Mouse (Mus musculus) limb, embryonic 10.5 days (tissue): ENCODE data around the gene Il17rc. TPM values are rescaled to one million over a fixed set of nuclear protein-coding genes. Genes with fewer than 3 reads are reported as not detected.
A peak's percentile ranks its signal among the peaks of the same experiment; 100 is the strongest.

Experiments
- DNase-seq: peaks from one replicate; pipeline ENCODE4 v3.0.0-alpha.2; 2017; ENCODE audit warnings: low spot score
- H3K27ac ChIP-seq: fragments of 300-500 bp; sonication (generic); 2 replicates; pipeline ENCODE4 v1.5.1; 2016; ENCODE audit warnings: mild to moderate bottlenecking
- H3K27me3 ChIP-seq: fragments of 300-500 bp; sonication (generic); 2 replicates; pipeline ENCODE4 v1.6.1; 2016; ENCODE audit warnings: low read depth, mild to moderate bottlenecking; ENCODE audit not compliant: poor library complexity, severe bottlenecking
- H3K36me3 ChIP-seq: fragments of 300-500 bp; sonication (generic); 2 replicates; pipeline ENCODE4 v1.6.1; 2016; ENCODE audit warnings: mild to moderate bottlenecking, moderate library complexity
- H3K4me1 ChIP-seq: fragments of 300-500 bp; sonication (generic); 2 replicates; pipeline ENCODE4 v1.6.1; 2016
- H3K4me3 ChIP-seq: fragments of 300-500 bp; sonication (generic); 2 replicates; pipeline ENCODE4 v1.5.1; 2016; ENCODE audit warnings: mild to moderate bottlenecking, moderate library complexity
- H3K9me3 ChIP-seq: fragments of 300-500 bp; sonication (generic); replicated peaks from 2 replicates; pipeline ENCODE4 v1.6.1; 2016; ENCODE audit warnings: mild to moderate bottlenecking
- WGBS: fragments of 180-500 bp; shearing (Covaris S2); methylation state at CpG from one replicate; pipeline ENCODE4 v1.1.7; 2016; 5-methylcytosine and 5-hydroxymethylcytosine counted together
- polyA plus RNA-seq: library from polyadenylated mRNA; unstranded; fragments of >200 nt; fragmentation: Nextera tagmentation; extraction: Ambion mirVana; gene quantifications from 2 replicates; pipeline ENCODE4 v1.2.1, GENCODE M21; 2016

Il17rc gene
- polyA plus RNA-seq, 1 experiment from 2014 or later: 3.4 TPM

- no peak for DNase-seq
- H3K27ac ChIP-seq: peak overlapping the region; percentile 81
These were observed 12.5 kb downstream of the Il17rc start for GRCm38 (mm10) chr6:113483729-113484128.

DNA sequence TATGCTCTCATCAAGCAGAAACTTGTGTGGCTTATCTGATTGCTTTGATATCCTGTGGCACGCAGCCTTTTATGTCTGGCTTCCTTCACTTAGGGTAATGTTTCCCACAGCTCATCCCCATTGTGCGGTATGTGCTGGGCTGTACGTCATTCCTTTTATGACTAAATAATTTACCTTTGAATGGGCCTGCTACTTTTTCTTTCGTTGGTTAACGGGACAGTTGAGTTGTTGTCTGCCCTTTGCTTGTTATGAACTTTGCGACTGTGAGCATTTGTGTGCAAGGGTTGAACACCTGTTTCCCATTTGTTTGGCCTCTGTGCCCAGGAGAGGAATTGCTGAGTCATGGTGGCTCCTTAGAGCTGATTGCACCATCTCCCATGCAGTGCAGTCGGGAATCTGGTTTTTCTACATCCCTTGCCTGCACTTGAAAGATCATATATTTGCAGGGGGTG is 15.9 kb downstream of the Il17rc start:
- peaks cover 41% of the 10 kb centered on the region for H3K4me1 ChIP-seq

More at GRCm38 (mm10) chr6:113483729-113484128, 12.5 kb downstream of the Il17rc start:
- peak overlapping the region; percentile 59 for H3K4me3 ChIP-seq
- no peaks in the 10 kb centered on the region for H3K9me3 ChIP-seq
- H3K4me1 ChIP-seq: peaks cover 41% of the 10 kb centered on the region
- 11% methylated on average over 10 of the region's 10 CpGs for WGBS
- H3K27me3 ChIP-seq: peaks cover 46% of the 10 kb centered on the region
- H3K36me3 ChIP-seq: 0 out of 2 replicates have a peak, but pooled peaks cover 3% of the 10 kb centered on the region

GRCm38 (mm10) chr6:113489410-113489809 is 18.2 kb downstream of the Il17rc start:
- Histone ChIP-seq H3K27ac (no peak overlapping the region), H3K9me3 (no peaks in the 10 kb centered on the region), H3K36me3 (peaks cover 26% of the 10 kb centered on the region), H3K4me3 (no peak overlapping the region), H3K27me3 (peaks cover 27% of the 10 kb centered on the region), H3K4me1 (peaks cover 26% of the 10 kb centered on the region)
- WGBS: 93% methylated on average over 14 of the region's 14 CpGs
- DNase-seq: no peak

More for the DNA sequence above, 15.9 kb downstream of the Il17rc start:
- no peaks in the 10 kb centered on the region for H3K9me3 ChIP-seq
- H3K4me3 ChIP-seq: no peak overlapping the region
- peaks cover 25% of the 10 kb centered on the region for H3K36me3 ChIP-seq
- H3K27me3 ChIP-seq: peaks cover 17% of the 10 kb centered on the region
- DNase-seq: peak; percentile 52
- no peak overlapping the region for H3K27ac ChIP-seq
- 38% methylated on average over 7 of the region's 7 CpGs for WGBS

- Histone ChIP-seq H3K27ac (0 out of 2 replicates have a peak overlapping the region, but pooled peaks have one; percentile 10), H3K9me3 (no peaks in the 10 kb centered on the region), H3K4me1 (peaks cover 32% of the 10 kb centered on the region), H3K27me3 (peaks cover 56% of the 10 kb centered on the region), H3K4me3 (no peak overlapping the region), H3K36me3 (peaks cover 26% of the 10 kb centered on the region)
- no peak for DNase-seq
- WGBS: 75% methylated on average over 24 of the region's 24 CpGs
These were observed 21.1 kb downstream of the Il17rc start for GRCm38 (mm10) chr6:113492101-113492864.

DNA sequence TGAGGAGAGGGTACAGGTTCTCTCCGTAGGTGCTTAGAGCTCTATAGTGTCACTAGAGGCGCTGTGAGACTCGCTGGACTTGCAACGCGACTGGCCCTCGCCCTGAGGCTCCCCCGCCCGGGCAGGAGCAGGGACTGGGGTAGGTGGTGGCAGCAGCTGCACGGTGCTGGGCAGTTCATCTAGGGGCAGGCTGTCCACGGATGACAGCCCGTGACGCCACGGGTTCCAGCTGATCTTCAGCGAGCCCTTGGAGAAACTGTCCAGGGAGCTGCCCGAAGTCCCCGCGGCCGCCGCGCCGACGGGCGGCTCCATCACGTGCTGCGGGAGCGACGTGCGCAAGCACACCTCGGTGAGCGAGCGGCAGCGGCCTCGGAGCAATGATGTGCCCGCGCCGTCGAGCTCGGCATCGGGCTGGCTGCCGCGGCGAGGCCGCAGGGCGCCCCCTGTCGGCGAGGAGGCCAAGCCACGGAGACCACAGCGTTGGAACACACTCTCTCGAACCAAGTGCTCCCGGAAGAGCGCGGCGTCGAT is 23.1 kb downstream of the Il17rc start:
- peak overlapping the region; percentile 74 for H3K27ac ChIP-seq

DNA sequence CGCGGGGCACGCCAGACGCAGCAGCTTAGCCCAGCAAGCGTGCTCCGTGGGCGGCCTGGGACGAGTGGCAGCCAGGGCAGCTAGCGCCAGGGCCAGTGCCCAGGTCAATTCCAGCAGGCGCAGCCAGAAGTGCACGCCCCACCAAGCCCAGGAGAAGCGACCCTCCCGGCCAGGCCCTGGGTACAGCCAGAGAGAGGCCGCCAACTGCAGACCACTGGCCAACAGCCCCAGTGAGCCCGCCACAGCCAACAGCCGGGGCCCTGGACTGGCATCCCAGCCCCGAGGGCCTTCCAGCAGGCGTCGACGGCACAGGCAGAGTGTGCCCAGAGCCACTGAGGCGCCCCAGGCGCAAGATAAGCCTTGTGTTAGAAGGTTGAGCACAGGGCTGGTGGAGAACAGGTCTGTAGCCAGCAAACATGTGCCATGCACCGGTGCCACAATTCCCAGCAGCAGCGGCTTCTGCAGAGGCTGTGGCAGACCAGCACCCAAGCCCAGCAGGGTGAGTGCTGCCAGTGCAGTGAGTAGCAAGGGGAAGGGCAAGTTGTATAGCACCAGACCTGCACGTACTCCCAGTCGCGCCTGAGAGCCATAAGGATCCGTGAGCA is 23.9 kb downstream of the Il17rc start:
- 0 out of 2 replicates have a peak overlapping the region, but pooled peaks have one; percentile 20 for H3K27ac ChIP-seq
- peaks cover 20% of the 10 kb centered on the region for H3K4me1 ChIP-seq
- no peaks in the 10 kb centered on the region for H3K9me3 ChIP-seq
- H3K27me3 ChIP-seq: peaks cover 78% of the 10 kb centered on the region
- peak; percentile 52 for DNase-seq
- WGBS: 46% methylated on average over 28 of the region's 28 CpGs
- peak overlapping the region; percentile 52 for H3K4me3 ChIP-seq
- H3K36me3 ChIP-seq: peaks cover 15% of the 10 kb centered on the region

More for the DNA sequence above, 23.1 kb downstream of the Il17rc start:
- Histone ChIP-seq H3K36me3 (peaks cover 23% of the 10 kb centered on the region), H3K4me3 (peak overlapping the region; percentile 52), H3K4me1 (peaks cover 20% of the 10 kb centered on the region), H3K27me3 (peaks cover 70% of the 10 kb centered on the region), H3K9me3 (no peaks in the 10 kb centered on the region)
- peak; percentile 84 for DNase-seq
- WGBS: 1% methylated on average over 54 of the region's 54 CpGs

DNA sequence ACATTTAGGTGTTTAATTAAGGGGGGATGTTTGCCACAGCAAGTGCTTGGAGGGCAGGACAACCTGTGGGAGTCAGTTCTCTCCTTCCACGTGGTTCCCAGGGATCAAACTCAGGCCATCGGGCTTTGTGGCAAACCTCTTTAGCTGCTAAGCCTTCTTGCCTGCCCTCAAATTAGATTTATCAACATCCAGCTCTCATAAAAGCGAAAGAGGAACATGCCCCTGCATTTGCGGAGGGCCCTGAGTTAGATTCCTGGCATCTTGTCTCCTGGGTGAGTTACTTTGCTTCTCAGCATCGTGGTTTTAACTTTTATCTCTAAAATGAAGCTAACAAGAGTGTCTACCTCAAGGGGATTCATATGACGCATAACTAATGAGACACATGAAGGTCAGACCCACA is 28.1 kb downstream of the Il17rc start:
- no peaks in the 10 kb centered on the region for H3K9me3 ChIP-seq
- H3K36me3 ChIP-seq: no peaks in the 10 kb centered on the region
- no peak for DNase-seq
- peaks cover 23% of the 10 kb centered on the region for H3K4me1 ChIP-seq
- H3K27ac ChIP-seq: no peak overlapping the region
- peaks cover 84% of the 10 kb centered on the region for H3K27me3 ChIP-seq
- 84% methylated on average over 6 of the region's 6 CpGs for WGBS
- H3K4me3 ChIP-seq: no peak overlapping the region

- Histone ChIP-seq H3K27me3 (peaks cover 62% of the 10 kb centered on the region), H3K9me3 (no peaks in the 10 kb centered on the region), H3K36me3 (no peaks in the 10 kb centered on the region), H3K27ac (peak within 1 kb of the TSS; percentile 42; the same call in 1 of the 2 replicates), H3K4me3 (peak within 1 kb of the TSS; percentile 54), H3K4me1 (peaks cover 7% of the 10 kb centered on the region)
- WGBS: 3% methylated on average over 32 of the region's 32 CpGs
- DNase-seq: peak; percentile 51
These were observed 30.3 kb downstream of the Il17rc start, which contains the start of gene Prrt3 for GRCm38 (mm10) chr6:113501388-113502084. Gene Prrt3, minus strand, starts transcription at chr6:113501931.

GRCm38 (mm10) chr6:113502801-113503200 is 31.6 kb downstream of the Il17rc start:
- Histone ChIP-seq H3K27me3 (peaks cover 49% of the 10 kb centered on the region), H3K4me1 (peaks cover 7% of the 10 kb centered on the region), H3K36me3 (no peaks in the 10 kb centered on the region), H3K4me3 (no peak overlapping the region), H3K9me3 (no peaks in the 10 kb centered on the region), H3K27ac (no peak overlapping the region)
- DNase-seq: no peak
- 87% methylated on average over 2 of the region's 2 CpGs for WGBS

- H3K9me3 ChIP-seq: no peaks in the 10 kb centered on the region
These were observed 34.5 kb downstream of the Il17rc start for GRCm38 (mm10) chr6:113505689-113506088.

GRCm38 (mm10) chr6:113507130-113507529 is 35.9 kb downstream of the Il17rc start:
- no peak for DNase-seq
- Histone ChIP-seq H3K36me3 (no peaks in the 10 kb centered on the region; the same call in 1 of the 2 replicates), H3K9me3 (no peaks in the 10 kb centered on the region), H3K4me1 (0 out of 2 replicates have a peak, but pooled peaks cover 5% of the 10 kb centered on the region), H3K27me3 (peaks cover 12% of the 10 kb centered on the region), H3K27ac (no peak overlapping the region), H3K4me3 (no peak overlapping the region)

More at GRCm38 (mm10) chr6:113505689-113506088, 34.5 kb downstream of the Il17rc start:
- no peak overlapping the region for H3K4me3 ChIP-seq
- peaks cover 26% of the 10 kb centered on the region for H3K27me3 ChIP-seq
- 87% methylated on average over 1 of the region's 1 CpGs for WGBS
- DNase-seq: no peak
- no peaks in the 10 kb centered on the region for H3K36me3 ChIP-seq
- no peak overlapping the region for H3K27ac ChIP-seq
- peaks cover 12% of the 10 kb centered on the region for H3K4me1 ChIP-seq

GRCm38 (mm10) chr6:113508272-113508946 is 37.2 kb downstream of the Il17rc start:
- H3K4me1 ChIP-seq: 0 out of 2 replicates have a peak, but pooled peaks cover 5% of the 10 kb centered on the region
- 76% methylated on average over 7 of the region's 7 CpGs for WGBS
- H3K36me3 ChIP-seq: peaks cover 6% of the 10 kb centered on the region
- H3K4me3 ChIP-seq: no peak overlapping the region
- peak; percentile 18 for DNase-seq
- H3K27me3 ChIP-seq: no peaks in the 10 kb centered on the region
- H3K27ac ChIP-seq: no peak overlapping the region
- no peaks in the 10 kb centered on the region for H3K9me3 ChIP-seq
